Mouse (Mus musculus) heart, postnatal 4 days (tissue): Measurements from ENCODE around the gene Armh1. TPM values are rescaled to one million over a fixed set of nuclear protein-coding genes. Genes with fewer than 3 reads are reported as not detected.
A peak's percentile ranks its signal among the peaks of the same experiment; 100 is the strongest.
"Not testable (repeated sequence)": the region's sequence is repeated elsewhere in the genome, so short reads cannot be mapped to it uniquely, and the experiment has no call there.

ENCODE experiments used
- DNase-seq: peaks from one replicate; pipeline ENCODE4 v3.0.0; 2021
- total RNA-seq, 2 experiments: library from RNA; stranded (reverse); gene quantifications; 2 replicates each; pipeline ENCODE4 v1.2.3; 2021

Armh1 gene
- total RNA-seq, 2 experiments from 2014 or later = 0.38 to 0.43 TPM

- DNase-seq = no peak
These were observed 16.0 kb upstream of the Armh1 start for GRCm38 (mm10) chr4:117267831-117268437.

- peak; percentile 87 for DNase-seq
These were observed 15.4 kb upstream of the Armh1 start for GRCm38 (mm10) chr4:117267284-117267683.

GRCm38 (mm10) chr4:117262987-117263386, 11.1 kb upstream of the Armh1 start:
- DNase-seq = no peak

- no peak for DNase-seq
These were observed 10.4 kb upstream of the Armh1 start for GRCm38 (mm10) chr4:117262101-117262913.

- no peak for DNase-seq
These were observed 9.3 kb upstream of the Armh1 start for GRCm38 (mm10) chr4:117261222-117261621.

GRCm38 (mm10) chr4:117259909-117260308, 8.0 kb upstream of the Armh1 start:
- not testable (repeated sequence) for DNase-seq

GRCm38 (mm10) chr4:117254672-117255071, 2.7 kb upstream of the Armh1 start:
- peak; percentile 32 for DNase-seq

GRCm38 (mm10) chr4:117254017-117254627, 2.2 kb upstream of the Armh1 start:
- no peak for DNase-seq

- no peak for DNase-seq
These were observed 1.5 kb upstream of the Armh1 start for GRCm38 (mm10) chr4:117253218-117254016.

GRCm38 (mm10) chr4:117252755-117253154, 830 bp upstream of the Armh1 start:
- DNase-seq = no peak

GRCm38 (mm10) chr4:117252351-117252750, 426 bp upstream of the Armh1 start:
- no peak for DNase-seq

GRCm38 (mm10) chr4:117250982-117251381, 943 bp downstream of the Armh1 start:
- no peak for DNase-seq

- no peak for DNase-seq
These were observed 11.1 kb downstream of the Armh1 start for GRCm38 (mm10) chr4:117240867-117241266.

GRCm38 (mm10) chr4:117239153-117239552, 12.8 kb downstream of the Armh1 start:
- no peak for DNase-seq

- DNase-seq = peak; percentile 17
These were observed 16.1 kb downstream of the Armh1 start for GRCm38 (mm10) chr4:117235822-117236221.

GRCm38 (mm10) chr4:117234166-117234741, 17.7 kb downstream of the Armh1 start:
- no peak for DNase-seq

- no peak for DNase-seq
These were observed 20.7 kb downstream of the Armh1 start for GRCm38 (mm10) chr4:117231208-117231607.

- DNase-seq = no peak
These were observed 21.6 kb downstream of the Armh1 start for GRCm38 (mm10) chr4:117230331-117230730.

- DNase-seq = no peak
These were observed 22.3 kb downstream of the Armh1 start for GRCm38 (mm10) chr4:117229590-117229989.

GRCm38 (mm10) chr4:117225250-117225649, 26.7 kb downstream of the Armh1 start:
- no peak for DNase-seq

GRCm38 (mm10) chr4:117224122-117224521, 27.8 kb downstream of the Armh1 start:
- DNase-seq = no peak

- DNase-seq = no peak
These were observed 28.9 kb downstream of the Armh1 start for GRCm38 (mm10) chr4:117223001-117223400.
